Mouse (Mus musculus) bone marrow, adult 2 months (tissue): ENCODE results near the gene H6pd.
A peak's percentile ranks its signal among the peaks of the same experiment; 100 is the strongest.

Source experiments
- CTCF ChIP-seq: fragments of 200-500 bp; IDR thresholded peaks from 2 replicates; pipeline ENCODE4 v1.5.1; 2011; ENCODE audit warnings: low read length, control low read depth; ENCODE audit not compliant: control insufficient read depth, insufficient read depth
- POLR2A ChIP-seq: fragments of 200-500 bp; IDR thresholded peaks from 2 replicates; pipeline ENCODE4 v1.6.1; 2011; ENCODE audit warnings: low read depth, mild to moderate bottlenecking, control low read depth, low read length, borderline replicate concordance; ENCODE audit not compliant: control insufficient read depth

DNA sequence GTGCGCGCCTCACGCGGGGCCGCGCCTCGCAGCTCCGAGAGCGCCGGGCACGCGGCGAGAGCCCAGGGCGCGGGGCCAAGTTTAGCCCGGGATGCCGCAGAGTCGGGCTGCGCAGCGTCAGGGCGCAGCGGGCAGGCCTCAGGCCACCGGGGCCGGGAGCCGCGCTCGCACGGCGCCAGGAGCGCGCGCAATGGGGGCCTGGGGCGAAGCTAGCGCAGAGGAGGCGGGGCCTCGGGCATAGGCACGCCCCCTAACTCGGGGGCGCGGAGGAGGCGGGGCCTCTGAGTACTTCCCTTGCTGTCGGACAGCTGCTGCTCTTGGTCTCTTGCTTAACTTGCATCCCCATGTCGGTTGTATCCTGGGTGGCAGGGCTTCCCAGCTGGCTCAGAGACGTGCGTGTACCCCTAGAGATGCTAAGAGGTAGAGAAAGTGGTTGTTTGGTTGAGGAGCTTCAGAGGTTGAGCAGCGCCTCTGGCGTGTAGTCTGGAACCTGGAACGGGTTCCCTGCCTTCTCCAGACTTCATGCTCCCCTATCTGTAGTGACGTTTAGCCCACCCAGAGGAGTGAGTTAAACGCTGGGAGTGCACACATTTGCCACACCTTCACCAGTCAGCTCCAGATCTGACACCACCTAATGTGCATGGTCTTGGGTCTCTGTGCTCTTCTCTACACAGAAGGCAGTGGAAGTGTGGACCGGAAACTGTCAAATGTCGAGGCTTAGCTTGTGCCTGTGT lies at the start of gene H6pd:
- TF ChIP-seq CTCF (no peak), POLR2A (peak; percentile 90; the same call in 1 of the 2 replicates)
